Mouse (Mus musculus) megakaryocyte-erythroid progenitor cell, adult 5-6 weeks (primary cell): ENCODE results near the gene Nupl1. TPM values are rescaled to one million over a fixed set of nuclear protein-coding genes. Genes with fewer than 3 reads are reported as not detected.

Source experiments
- ATAC-seq: replicated peaks from 2 replicates; pipeline ENCODE4 v1.8.0; 2016; ENCODE audit warnings: mild to moderate bottlenecking, inconsistent platforms; ENCODE audit not compliant: severe bottlenecking, poor library complexity, low FRiP score, low TSS enrichment
- total RNA-seq, 2 experiments: library from RNA; stranded (forward) in 1 of 2; stranded (reverse) in 1 of 2; fragments of 200-1000, 215-1000 nt in 1 of 2; fragments of >200 nt in 1 of 2; fragmentation: Nextera tagmentation in 1 of 2; gene quantifications; 2 replicates each; pipeline ENCODE4 v1.2.3; 2014 to 2017

Gene Nupl1
- total RNA-seq (2014; fragmentation: Nextera tagmentation) (not detected in 2 replicates), total RNA-seq (2017) (0.38 TPM in 1 of 2 replicates, not detected in the other)

DNA sequence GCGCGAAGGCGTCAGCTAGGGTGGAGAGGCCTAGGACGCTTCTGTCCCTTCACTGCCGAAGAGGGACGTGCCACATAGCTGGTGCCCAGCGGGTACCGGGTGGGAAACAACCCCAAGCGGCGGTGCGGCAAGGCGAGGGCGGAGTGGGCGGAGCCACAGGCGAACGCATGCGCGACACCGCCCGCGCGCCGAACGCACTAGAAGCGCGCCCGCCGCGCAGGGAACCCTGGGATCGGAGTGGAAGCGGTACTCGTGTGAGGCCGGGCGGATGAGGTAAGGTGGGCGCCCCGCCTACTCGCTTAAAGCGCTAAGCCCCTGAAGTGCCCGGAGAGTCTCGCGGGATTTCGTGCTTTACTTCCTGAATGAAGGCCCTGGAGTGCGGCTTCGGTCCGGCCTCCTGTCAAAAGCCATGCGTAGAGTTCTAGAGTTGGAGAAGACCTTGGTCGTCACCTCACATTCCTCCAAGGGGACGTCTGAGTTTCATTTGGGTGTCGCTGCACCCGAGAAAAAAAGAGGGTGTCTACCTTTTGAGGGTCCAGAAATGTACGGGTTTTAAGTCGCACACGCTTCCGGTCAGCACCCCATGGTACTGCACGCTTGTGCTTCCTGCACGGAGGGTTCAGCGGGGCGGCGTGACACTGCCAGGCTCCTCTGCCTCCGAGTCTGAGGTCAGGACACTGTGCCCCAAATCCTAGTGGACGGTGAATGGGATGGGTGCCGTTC is at the start of gene Nupl1, which contains the start of gene Gm49336:
Gene Nupl1 (minus strand): TSS at position 151 of the 723 bp plus-strand sequence.
Gene Gm49336 (minus strand): TSS at position 227 of the 723 bp plus-strand sequence.
- ATAC-seq, result peak; percentile 97

DNA sequence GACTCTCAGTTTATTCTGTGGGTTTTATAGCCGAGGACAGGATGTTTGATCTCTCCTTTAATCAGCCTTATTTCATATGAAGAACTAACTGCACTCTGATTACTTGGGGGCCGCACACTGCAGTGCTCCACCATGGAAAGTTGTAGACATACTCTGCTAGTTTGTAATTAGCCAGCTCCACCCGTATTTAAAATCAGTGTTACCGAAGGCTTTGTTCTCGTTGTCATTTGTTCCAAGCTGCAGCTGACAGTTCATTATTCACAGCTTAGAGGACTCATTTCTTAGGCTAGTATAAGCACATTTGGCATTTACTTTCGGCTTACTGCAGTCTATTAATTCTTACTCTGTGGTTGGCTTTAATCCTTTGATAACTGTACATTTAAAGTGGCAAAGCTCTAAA is 49.8 kb upstream of the Nupl1 start:
- ATAC-seq, result no peak

DNA sequence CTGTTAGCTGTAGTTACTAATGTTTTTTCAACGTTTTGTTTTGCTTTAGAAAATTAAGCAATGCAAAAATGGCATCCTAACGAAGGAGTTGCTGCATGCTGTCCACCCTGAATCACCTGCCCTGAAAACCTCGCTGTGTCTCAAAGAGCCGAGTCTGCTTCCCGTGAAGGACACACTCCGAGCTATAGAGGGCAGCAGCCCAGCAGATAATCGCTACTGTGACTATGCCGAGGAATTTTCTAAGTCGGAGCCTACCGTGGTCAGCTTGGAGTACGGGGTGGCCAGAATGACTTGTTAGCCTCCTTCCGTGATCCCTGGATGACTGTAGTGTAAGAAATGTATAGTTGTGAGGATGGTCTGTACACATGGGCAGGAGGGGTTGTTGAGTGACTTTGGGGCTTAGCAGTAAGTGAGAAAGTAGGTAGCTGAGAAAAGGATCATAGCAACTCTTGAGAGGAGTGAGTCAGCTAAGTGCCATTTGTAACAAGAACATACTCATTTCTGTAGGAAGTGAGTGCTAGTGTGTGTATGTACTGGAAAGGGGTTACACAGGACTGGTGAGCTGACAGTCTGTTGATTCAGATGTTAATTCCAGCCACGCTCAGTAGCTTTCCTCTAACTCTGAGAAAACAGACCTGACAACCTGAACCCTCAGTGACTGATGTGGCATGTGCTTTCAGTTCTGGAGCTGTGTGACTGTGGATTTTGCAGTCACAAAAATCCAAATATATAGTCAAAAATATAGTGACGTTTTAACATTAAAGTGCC is 49.2 kb upstream of the Nupl1 start:
- ATAC-seq, result no peak

DNA sequence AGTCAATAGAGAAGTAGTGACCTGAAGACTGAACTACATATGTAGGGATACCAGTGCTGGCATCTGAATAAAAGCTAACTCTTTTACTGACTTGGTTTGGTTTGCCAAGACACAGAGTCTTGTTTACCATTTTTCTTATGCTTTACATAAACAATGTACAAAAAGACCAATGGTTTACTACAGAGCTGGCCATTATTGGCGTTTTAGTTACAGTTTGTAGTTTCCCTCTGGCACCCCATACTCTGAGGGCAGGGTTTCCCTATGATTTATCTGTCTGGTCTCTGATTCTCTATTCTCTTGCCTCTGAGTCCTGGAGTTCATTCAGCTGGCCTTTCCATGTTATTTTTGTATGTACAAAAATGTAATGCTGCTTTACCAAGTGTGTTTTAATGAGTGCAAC is 44.3 kb upstream of the Nupl1 start:
- ATAC-seq, result no peak

DNA sequence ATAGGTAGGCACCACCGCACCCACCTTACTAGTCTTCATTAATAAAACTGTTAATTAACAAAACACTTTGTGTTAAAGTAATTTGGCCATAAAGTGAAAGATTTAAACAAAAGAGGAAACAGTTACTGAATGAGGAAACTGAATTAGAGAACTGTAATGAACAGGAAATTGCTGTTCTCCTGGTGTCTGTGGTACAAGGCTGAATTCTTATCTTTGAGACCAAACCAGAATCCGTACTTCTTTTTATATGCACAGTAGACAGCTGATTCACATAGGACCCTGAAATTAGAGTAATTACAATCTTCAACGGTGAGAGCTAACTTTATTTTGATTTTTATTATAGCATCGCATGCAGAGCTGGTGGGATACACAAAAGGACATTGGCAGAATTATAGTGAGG is 39.1 kb upstream of the Nupl1 start:
- ATAC-seq, result no peak

DNA sequence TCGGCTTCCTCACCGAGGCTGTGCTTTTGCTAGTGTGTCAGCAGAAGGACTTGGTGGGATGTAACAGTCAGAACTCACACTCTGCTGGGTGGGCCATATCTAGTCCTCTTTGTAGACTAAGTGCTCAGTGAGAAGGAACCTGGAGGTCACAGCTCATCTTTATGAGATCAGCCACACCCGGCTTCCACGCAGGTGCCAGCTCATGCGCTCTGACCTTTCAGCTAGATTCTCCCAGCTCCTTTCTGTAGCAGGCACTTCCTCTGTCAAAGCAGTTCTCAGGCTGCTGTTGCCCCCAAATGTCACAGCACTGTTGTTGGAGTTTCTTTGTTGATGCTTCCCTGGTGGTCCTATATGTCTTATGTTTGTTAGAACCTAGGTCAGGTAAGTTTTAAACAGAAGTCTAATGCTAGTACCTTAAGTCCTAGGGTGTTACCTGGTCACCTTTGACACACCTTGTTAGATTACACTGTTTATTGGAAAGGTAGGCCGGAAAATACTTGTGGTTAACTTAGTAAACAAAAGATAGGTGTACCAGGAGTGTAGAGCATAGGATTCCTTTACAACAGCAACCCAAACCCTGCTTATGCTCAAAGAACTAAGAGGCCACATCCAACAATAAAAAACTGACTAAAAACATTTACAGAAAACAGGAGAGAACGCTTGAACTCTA is 35.1 kb upstream of the Nupl1 start:
- no peak for ATAC-seq

DNA sequence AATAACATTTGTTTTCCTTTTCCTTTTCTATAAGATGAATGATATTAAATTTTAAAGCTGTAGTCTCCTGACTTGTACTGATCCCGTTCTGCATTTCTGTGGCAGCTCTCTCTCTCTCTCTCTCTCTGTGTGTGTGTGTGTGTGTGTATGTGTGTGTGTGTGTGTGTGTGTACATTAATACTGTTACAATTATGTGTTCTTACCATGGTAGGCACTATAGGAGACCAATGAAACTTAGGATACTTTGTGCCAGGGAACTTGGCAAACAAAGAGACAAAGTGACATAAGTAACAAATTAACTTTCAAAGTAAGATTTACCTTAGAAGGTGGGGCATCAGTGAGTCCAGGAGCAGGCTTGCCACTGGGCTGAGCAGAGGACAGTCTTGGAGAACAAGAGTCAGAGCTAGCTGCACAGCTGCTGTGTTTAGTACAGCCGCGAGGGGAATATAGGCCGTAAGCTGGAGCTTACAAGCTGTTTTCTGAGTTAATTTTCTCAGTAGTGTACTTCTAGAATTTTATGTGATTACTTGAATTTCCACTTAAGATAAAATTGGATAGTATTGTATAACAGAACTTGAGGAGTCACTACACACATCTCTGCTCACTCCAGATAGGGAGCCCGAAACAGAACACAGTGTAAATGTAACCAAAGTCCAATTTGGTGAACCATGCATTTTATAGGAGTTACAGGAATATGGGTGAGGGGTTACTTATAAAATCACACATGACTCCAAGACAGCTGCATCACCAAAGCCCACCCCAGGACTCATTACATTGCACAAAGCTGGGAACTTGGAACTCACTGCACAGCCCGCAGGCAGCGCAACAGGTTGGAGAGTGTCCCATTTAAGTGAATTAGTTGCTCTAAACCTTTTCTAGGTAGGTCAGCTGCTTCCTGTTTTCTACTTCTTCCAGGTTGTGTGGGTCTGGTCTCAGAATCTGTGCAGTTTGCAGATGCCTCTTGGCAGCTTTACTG is 24.4 kb upstream of the Nupl1 start:
- no peak for ATAC-seq

DNA sequence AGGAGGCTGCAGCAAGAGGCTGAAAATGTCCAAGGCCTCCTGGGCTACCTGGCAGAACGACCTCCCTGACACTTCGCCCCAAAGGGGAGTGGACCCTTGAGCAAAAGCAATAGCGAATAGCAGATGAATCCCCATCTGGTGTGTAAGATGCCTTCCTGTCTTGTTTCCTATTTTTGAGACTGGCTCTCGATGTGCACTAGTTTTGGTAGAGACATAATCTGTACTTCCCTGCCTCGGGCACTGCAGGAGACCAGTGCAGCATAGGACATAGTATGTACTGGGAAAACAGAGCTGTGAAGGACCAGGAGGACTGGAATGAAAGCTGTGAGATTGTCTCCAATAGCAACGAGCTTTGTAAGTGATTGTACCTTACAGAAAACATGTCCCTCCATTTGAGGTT is 22.1 kb upstream of the Nupl1 start:
- no peak for ATAC-seq

DNA sequence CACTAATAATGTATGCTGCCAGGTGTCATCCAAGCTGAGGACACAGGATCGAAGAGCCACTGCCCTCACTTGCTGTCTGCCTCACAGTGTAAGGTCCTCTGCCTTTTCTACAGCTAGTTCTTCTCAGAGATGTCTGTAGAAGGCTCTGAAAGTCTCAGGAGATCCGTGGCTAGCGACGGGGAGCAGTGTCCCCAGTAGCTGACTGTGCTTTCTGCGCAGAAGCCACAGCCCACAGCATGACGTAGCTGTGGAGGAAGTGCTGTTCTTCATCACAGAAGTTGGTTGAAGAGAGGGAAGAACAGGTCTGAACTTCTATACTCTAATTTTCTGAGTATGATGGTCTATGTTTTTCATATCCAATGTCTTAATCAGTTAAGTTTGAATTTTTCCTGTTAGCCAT is 18.1 kb upstream of the Nupl1 start:
- ATAC-seq, result no peak

DNA sequence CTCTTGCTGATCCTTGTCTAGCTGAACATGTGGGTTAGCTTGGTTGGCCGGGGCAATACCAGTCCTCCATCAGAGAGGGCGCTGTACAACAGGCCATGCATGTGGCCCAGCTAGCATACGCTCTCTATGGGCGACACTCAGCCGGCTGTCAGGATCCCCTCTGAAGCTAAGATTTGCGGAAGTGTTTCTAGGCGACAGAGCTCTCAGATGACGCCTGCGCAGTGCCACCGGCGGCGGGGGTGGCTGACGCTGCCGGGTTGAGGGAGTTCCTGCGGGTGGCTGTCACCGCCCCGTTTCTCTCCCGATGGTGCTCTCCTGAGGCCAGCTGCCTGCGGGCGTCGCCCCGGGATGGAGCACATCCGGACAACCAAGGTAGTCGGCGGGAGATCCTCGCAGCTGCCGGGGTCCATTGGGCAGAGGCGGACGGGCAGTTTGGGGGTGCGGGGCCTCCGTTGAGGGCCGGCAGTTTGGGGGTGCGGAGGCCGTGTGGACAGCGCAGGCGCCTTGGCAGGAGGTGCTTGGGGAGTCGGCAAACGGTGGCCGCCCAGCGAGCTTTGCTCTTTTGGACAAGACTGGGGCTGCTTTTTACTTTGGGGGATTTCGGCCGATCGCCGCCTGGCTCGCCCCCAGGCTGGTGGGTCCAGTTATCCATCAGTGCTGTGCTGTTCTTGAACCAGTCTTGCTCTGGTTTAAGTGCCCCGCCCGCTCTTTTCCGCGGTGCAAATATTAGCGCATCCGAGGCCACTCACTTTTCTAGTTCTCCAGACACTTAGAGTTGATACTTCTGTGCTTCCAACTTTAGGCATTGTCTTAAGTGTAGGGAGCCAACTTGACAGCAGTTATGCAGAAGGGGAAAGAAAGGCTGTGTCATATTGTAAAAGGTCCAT is 14.0 kb upstream of the Nupl1 start, which contains the start of gene Mtmr6:
Gene Mtmr6 (plus strand): TSS at position 239 of the 887 bp plus-strand sequence.
- peak; percentile 99 for ATAC-seq

DNA sequence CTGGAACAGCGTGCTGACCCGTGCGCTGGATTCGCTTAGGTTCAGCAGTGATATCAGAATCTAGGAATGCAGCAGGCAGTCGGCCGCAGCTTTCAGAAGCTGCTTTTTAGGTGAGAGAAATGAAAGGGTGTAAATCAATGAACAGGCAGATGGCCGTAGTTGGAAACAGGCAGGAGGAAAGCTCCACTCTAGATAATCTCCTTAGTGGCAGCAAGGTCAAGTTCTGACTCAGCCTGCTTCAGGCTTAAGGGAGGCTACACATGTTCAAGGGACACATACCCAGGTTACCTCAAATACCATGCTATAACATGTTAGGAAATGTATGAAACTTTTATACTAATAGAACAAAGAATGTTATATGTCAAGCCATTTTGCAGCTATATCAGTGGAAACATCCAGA is 11.1 kb upstream of the Nupl1 start:
- ATAC-seq, result no peak

DNA sequence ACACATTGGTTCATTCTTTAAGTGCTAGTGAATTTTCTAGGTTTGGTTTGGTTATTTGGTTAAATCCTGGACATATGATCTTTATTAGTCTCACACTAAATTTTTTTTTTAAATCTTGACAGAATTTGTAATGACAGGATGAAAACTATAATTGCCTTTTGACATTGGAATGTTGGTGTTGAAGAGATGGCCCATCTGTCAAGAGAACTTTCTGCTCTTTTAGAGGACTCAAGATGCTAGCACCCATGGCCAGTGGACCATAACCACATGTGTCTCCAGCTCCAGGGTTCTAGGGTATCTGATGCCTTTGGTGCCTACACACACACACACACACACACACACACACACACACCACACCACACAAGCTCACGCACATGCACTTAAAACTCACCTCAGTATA is 6.6 kb upstream of the Nupl1 start:
- no peak for ATAC-seq

DNA sequence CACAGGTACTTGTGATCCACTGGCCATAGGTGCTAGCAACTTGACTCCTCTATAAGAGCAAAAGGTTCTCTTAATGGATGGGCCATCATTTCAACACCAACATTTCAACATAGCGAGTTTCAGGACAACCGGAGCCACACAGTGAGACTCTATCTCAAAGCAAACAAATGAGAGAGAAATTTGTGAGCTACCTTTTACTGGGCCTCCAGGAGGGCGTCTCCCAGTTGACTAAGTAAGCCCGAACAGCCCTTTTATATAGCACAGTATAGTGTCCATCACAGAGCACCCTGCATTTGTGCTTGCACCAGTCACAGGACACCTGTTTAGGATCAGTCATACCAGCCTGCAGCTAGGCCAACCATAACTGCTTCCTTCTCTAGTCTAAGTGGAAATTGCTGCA is 5.9 kb upstream of the Nupl1 start:
- no peak for ATAC-seq

DNA sequence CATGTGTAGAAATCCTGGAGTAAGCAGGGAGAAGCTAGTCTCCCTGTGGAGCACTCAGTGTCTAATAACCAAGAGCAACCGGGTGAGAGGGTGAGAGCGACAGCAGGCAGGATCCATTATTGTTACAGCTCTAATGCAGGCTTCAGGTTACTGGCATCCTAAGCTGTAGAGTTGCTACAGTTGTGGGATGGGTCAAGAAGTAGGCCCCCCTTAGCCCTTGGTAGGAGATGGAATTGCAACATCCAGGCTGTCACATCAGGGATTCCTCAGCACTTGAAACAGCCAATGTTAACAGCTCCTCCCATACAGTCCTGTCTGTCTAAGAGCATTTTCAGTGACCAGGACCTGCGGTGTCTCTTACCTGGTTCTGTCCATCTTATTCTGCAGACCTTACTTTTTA is 5.1 kb upstream of the Nupl1 start:
- ATAC-seq, result no peak

DNA sequence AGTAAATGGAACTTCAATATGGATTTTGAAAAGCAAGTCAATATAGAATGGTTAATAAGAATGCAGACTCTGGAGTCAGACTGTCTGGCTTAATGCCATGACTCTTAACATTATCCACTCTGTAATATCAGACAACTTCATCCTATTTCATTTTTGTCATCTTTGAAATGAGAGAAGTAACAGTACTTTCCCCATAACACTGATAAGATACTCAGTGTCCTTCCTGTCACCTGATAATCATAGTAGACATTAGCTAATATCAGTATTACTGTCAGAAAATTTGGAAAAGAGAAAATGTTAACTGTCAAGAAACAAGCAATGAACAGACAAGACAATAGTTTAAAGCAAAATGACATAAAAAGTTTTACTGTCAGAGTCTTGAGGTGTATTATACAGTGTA is 3.5 kb upstream of the Nupl1 start:
- no peak for ATAC-seq

DNA sequence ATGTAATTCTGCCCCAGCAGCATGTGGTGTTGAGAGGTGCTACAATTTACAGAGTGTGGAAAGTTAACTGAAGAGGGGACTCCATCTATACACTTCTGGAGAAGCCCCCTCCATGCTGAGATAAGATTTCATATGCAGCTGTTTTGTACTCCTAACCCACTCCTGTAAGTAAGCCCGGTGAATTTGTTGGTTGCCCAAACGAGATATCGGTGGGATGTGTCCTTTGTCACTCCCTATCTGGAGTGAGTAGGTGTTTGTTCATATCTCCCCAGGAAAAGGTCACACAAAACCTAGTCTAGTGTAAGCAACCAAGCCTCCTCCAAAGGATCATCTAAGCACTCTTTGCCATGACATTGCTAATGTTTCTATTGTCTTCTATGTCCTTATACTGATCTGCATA is 2.2 kb upstream of the Nupl1 start:
- ATAC-seq, result no peak

DNA sequence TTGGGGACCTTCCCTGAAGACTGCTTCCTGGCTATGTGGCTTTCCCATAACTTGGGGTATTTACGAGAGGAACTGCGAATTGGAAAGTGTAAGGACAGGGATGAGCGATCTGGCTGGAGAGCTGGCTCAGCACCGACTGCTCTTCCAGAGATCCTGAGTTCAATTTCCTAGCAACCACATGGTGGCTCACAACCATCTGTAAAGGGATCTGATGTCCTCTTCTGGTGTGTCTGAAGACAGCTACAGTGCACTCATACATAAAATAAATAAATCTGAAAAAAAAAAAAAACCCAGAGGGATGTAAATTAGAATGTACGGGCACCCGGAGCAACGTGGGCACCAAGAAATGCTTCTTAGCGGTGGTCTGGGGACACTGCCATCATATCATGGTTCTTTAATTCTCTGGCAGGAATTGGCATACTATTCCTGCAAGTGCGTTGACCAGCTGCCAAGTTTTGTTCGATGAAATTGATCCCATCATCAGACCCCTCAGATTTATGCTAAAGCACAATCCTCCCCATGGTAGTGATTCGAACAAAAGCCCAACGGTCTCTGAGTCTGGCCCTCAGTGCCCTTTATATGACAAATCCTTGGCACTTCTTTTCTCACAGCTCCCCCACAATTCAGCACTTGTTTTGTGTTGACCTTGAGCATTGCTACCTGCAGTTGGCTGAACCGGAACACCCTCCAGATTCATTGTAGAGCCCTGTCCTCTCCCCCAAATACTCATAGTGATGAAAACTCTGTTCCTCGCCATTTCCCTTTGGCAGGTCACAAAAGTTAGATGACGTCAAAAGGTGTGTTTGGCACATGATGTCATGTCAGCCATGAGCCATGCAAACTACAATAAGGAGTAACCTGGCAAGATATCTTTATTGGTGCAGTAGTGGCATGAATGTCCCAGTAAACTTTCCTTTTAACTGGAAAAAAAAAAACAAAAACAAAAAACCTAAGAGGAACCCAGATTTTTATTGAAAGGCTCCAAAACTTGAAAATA is 1.1 kb upstream of the Nupl1 start:
- no peak for ATAC-seq
